Mouse (Mus musculus): ENCODE measurements at regions not wholly inside any gene's neighbourhood (a gene's known extent, or its start where the extent isn't known, plus 50 kb on each side); places are given as distances from the start of the nearest gene placed in this dataset.
"Not testable (repeated sequence)": the region's sequence is repeated elsewhere in the genome, so short reads cannot be mapped to it uniquely, and the experiment has no call there.

GRCm38 (mm10) chr2:63580489-63581139 lies 396.5 kb upstream of the Kcnh7 start:
- Histone ChIP-seq H3K36me3 (ENCODE audit: control insufficient read depth, insufficient read depth, low read length) (no peaks in the 10 kb centered on the region), H3K4me1 (replicated peaks; ENCODE audit: control insufficient read depth, insufficient read depth, low read length) (no peaks in the 10 kb centered on the region), H3K9ac (ENCODE audit: low read length) (no peak overlapping the region), H3K4me2 (ENCODE audit: low read length) (no peak overlapping the region), H3K9me3 (ENCODE audit: control insufficient read depth, low read length) (no peaks in the 10 kb centered on the region), H3K27ac (ENCODE audit: low read depth) (no peak overlapping the region), H3K4me3 (ENCODE audit: low read depth, low read length) (no peak overlapping the region), H3K27me3 (replicated peaks; ENCODE audit: control insufficient read depth, insufficient read depth, low read length) (no peaks in the 10 kb centered on the region)
- DNase-seq (ENCODE audit: low spot score), result no peak
- no peak for ATAC-seq (replicated peaks; ENCODE audit: low FRiP score, low TSS enrichment, low read depth)
- WGBS, result 36% methylated on average over 4 of the region's 4 CpGs

DNA sequence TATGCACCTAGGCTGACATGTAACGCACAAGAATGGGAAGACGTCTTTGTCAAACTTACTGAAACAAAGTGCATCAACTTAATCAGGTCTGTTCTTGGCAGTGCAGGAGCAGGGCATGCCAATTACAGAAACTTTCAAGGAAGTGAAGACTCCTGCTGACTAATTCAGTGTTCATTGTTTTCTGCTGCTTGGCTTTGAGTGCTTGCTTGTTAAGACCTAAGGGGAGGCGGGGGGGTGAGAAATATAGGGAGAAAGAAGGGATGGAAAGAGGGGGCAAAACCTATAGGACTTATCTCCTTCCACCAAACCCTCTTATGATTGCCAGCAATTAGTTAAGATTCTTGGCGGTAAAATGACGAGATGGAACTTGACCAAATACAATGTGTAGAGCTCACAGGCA lies 391.1 kb upstream of the Kcnh7 start:
- Histone ChIP-seq H3K4me1 (replicated peaks; ENCODE audit: control insufficient read depth, insufficient read depth, low read length) (no peaks in the 10 kb centered on the region), H3K27me3 (replicated peaks; ENCODE audit: control insufficient read depth, insufficient read depth, low read length) (no peaks in the 10 kb centered on the region), H3K9ac (ENCODE audit: low read length) (no peak overlapping the region), H3K36me3 (ENCODE audit: control insufficient read depth, insufficient read depth, low read length) (no peaks in the 10 kb centered on the region), H3K4me3 (ENCODE audit: low read depth, low read length) (no peak overlapping the region), H3K4me2 (ENCODE audit: low read length) (no peak overlapping the region), H3K9me3 (ENCODE audit: control insufficient read depth, low read length) (no peaks in the 10 kb centered on the region), H3K27ac (ENCODE audit: low read depth) (no peak overlapping the region)
- DNase-seq (ENCODE audit: low spot score), result no peak
- WGBS, result 73% methylated on average over 5 of the region's 5 CpGs
- no peak for ATAC-seq (replicated peaks; ENCODE audit: low FRiP score, low TSS enrichment, low read depth)

- no peaks in the 10 kb centered on the region for H3K27me3 ChIP-seq (replicated peaks; ENCODE audit: control insufficient read depth, insufficient read depth, low read length)
- no peak overlapping the region for H3K9ac ChIP-seq (ENCODE audit: low read length)
- no peaks in the 10 kb centered on the region for H3K9me3 ChIP-seq (ENCODE audit: control insufficient read depth, low read length)
- no peak overlapping the region for H3K4me3 ChIP-seq (ENCODE audit: low read depth, low read length)
- H3K4me1 ChIP-seq (replicated peaks; ENCODE audit: control insufficient read depth, insufficient read depth, low read length), result no peaks in the 10 kb centered on the region
- WGBS, result 36% methylated on average over 4 of the region's 4 CpGs
- no peaks in the 10 kb centered on the region for H3K36me3 ChIP-seq (ENCODE audit: control insufficient read depth, insufficient read depth, low read length)
- DNase-seq (ENCODE audit: low spot score) (no peak), ATAC-seq (replicated peaks; ENCODE audit: low FRiP score, low TSS enrichment, low read depth) (no peak)
- no peak overlapping the region for H3K27ac ChIP-seq (ENCODE audit: low read depth)
- no peak overlapping the region for H3K4me2 ChIP-seq (ENCODE audit: low read length)
Measured at GRCm38 (mm10) chr2:63574008-63574703, 390.1 kb upstream of the Kcnh7 start.

DNA sequence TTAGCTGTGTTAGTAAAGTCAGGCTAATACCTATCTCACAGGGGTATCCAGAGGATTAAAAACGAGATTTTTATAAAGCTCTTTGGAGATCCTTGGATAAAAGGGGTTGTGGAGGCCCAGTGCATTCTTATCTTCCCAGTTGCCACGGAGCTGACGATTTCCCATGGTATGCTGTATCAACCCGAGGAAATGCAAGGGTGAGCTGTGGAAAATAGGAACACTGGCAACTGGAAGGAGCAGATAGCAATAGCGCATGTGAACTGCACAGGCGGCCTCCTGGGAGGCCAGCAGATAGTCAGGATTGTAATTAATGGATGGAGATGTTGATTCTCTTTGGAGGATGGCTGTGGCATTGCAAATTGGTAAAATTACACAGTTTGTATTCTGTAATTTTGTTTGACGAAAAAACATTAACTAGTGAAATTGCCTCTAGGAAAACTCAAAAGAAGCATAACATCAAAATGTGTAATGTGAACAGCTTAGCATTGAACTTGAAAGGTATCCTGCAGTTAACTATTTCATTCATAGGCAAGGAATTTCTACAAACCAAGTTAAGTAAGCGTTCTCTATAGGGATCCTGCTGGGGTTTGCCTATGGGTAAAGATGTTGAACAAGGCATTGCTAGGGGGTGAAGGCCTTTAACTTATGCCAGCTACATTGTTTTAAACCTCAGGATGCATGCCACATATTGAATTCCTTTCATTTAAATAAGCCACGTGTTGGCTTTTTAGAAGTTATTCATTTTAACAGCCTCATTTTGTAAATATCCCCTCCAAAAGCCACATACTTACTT lies 389.1 kb upstream of the Kcnh7 start:
- 54% methylated on average over 9 of the region's 9 CpGs for WGBS
- ATAC-seq (replicated peaks; ENCODE audit: low FRiP score, low TSS enrichment, low read depth) (no peak), DNase-seq (ENCODE audit: low spot score) (no peak)
- H3K4me3 ChIP-seq (ENCODE audit: low read depth, low read length), result no peak overlapping the region
- no peaks in the 10 kb centered on the region for H3K9me3 ChIP-seq (ENCODE audit: control insufficient read depth, low read length)
- no peak overlapping the region for H3K27ac ChIP-seq (ENCODE audit: low read depth)
- H3K4me1 ChIP-seq (replicated peaks; ENCODE audit: control insufficient read depth, insufficient read depth, low read length), result no peaks in the 10 kb centered on the region
- no peak overlapping the region for H3K9ac ChIP-seq (ENCODE audit: low read length)
- H3K4me2 ChIP-seq (ENCODE audit: low read length), result no peak overlapping the region
- H3K36me3 ChIP-seq (ENCODE audit: control insufficient read depth, insufficient read depth, low read length), result no peaks in the 10 kb centered on the region
- no peaks in the 10 kb centered on the region for H3K27me3 ChIP-seq (replicated peaks; ENCODE audit: control insufficient read depth, insufficient read depth, low read length)

GRCm38 (mm10) chr2:63556858-63557419 lies 372.9 kb upstream of the Kcnh7 start:
- ATAC-seq (replicated peaks; ENCODE audit: low FRiP score, low TSS enrichment, low read depth), result no peak
- no peak for DNase-seq (ENCODE audit: low spot score)
- WGBS, result 67% methylated on average over 3 of the region's 3 CpGs
- no peaks in the 10 kb centered on the region for H3K27me3 ChIP-seq (replicated peaks; ENCODE audit: control insufficient read depth, insufficient read depth, low read length)
- no peaks in the 10 kb centered on the region for H3K4me1 ChIP-seq (replicated peaks; ENCODE audit: control insufficient read depth, insufficient read depth, low read length)
- no peaks in the 10 kb centered on the region for H3K36me3 ChIP-seq (ENCODE audit: control insufficient read depth, insufficient read depth, low read length)
- no peaks in the 10 kb centered on the region for H3K9me3 ChIP-seq (ENCODE audit: control insufficient read depth, low read length)
- H3K27ac ChIP-seq (ENCODE audit: low read depth), result no peak overlapping the region
- no peak overlapping the region for H3K4me3 ChIP-seq (ENCODE audit: low read depth, low read length)
- no peak overlapping the region for H3K4me2 ChIP-seq (ENCODE audit: low read length)
- H3K9ac ChIP-seq (ENCODE audit: low read length), result no peak overlapping the region

DNA sequence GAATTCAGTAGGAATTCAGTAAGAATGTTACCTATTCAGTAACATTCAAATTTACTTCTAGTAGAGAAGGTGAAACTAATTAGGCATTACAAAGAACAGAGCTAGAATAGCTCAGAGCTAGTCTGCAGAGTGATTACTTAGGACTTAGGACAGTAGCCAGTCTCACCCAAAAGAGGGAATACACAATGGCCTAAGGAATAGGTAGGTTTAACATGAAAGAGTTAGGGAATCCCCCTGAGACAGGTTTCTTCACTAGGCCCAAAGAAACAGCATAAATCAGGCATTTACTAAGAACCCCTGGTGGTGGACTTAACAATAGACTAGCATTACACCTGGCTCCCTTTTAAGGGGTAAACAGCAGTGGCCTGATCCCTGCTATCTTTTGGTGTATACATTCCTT lies 357.7 kb upstream of the Kcnh7 start:
- H3K27ac ChIP-seq (ENCODE audit: low read depth); H3K4me3 ChIP-seq (ENCODE audit: low read depth, low read length); H3K36me3 ChIP-seq (ENCODE audit: control insufficient read depth, insufficient read depth, low read length); H3K9ac ChIP-seq (ENCODE audit: low read length); H3K4me1 ChIP-seq (replicated peaks; ENCODE audit: control insufficient read depth, insufficient read depth, low read length); H3K9me3 ChIP-seq (ENCODE audit: control insufficient read depth, low read length); DNase-seq (ENCODE audit: low spot score); ATAC-seq (replicated peaks; ENCODE audit: low FRiP score, low TSS enrichment, low read depth); H3K4me2 ChIP-seq (ENCODE audit: low read length); H3K27me3 ChIP-seq (replicated peaks; ENCODE audit: control insufficient read depth, insufficient read depth, low read length): not testable (repeated sequence)

GRCm38 (mm10) chr2:63518534-63518933 lies 334.4 kb upstream of the Kcnh7 start:
- Histone ChIP-seq H3K27ac (ENCODE audit: low read depth) (no peak overlapping the region), H3K9ac (ENCODE audit: low read length) (no peak overlapping the region), H3K4me3 (ENCODE audit: low read depth, low read length) (no peak overlapping the region), H3K4me1 (replicated peaks; ENCODE audit: control insufficient read depth, insufficient read depth, low read length) (no peaks in the 10 kb centered on the region), H3K27me3 (replicated peaks; ENCODE audit: control insufficient read depth, insufficient read depth, low read length) (no peaks in the 10 kb centered on the region), H3K9me3 (ENCODE audit: control insufficient read depth, low read length) (no peaks in the 10 kb centered on the region), H3K36me3 (ENCODE audit: control insufficient read depth, insufficient read depth, low read length) (no peaks in the 10 kb centered on the region), H3K4me2 (ENCODE audit: low read length) (no peak overlapping the region)
- 89% methylated on average over 2 of the region's 2 CpGs for WGBS
- ATAC-seq (replicated peaks; ENCODE audit: low FRiP score, low TSS enrichment, low read depth) (no peak), DNase-seq (ENCODE audit: low spot score) (no peak)

- ATAC-seq (replicated peaks; ENCODE audit: low FRiP score, low TSS enrichment, low read depth), result no peak
- WGBS, result 75% methylated on average over 1 of the region's 1 CpGs
Measured at GRCm38 (mm10) chr2:63513554-63514226, 329.6 kb upstream of the Kcnh7 start.

More at GRCm38 (mm10) chr2:63513554-63514226, 329.6 kb upstream of the Kcnh7 start:
- Histone ChIP-seq H3K9ac (ENCODE audit: low read length) (no peak overlapping the region), H3K9me3 (ENCODE audit: control insufficient read depth, low read length) (no peaks in the 10 kb centered on the region), H3K4me1 (replicated peaks; ENCODE audit: control insufficient read depth, insufficient read depth, low read length) (no peaks in the 10 kb centered on the region), H3K27me3 (replicated peaks; ENCODE audit: control insufficient read depth, insufficient read depth, low read length) (no peaks in the 10 kb centered on the region), H3K27ac (ENCODE audit: low read depth) (no peak overlapping the region), H3K4me2 (ENCODE audit: low read length) (no peak overlapping the region), H3K4me3 (ENCODE audit: low read depth, low read length) (no peak overlapping the region), H3K36me3 (ENCODE audit: control insufficient read depth, insufficient read depth, low read length) (no peaks in the 10 kb centered on the region)
- DNase-seq (ENCODE audit: low spot score), result no peak

All from intestine, embryonic 14.5 days (tissue).